Mouse (Mus musculus) MEL (cell line): Measurements from ENCODE around the gene Pigf. TPM values are rescaled to one million over a fixed set of nuclear protein-coding genes. Genes with fewer than 3 reads are reported as not detected.

Source experiments
- DNase-seq: peaks from one replicate; pipeline ENCODE4 v3.0.0; 2011; ENCODE audit warnings: low read depth, low spot score
- H3K27ac ChIP-seq: 2 replicates; pipeline ENCODE4 v1.5.1; 2012; ENCODE audit warnings: low read depth, mild to moderate bottlenecking, control low read depth, low read length, moderate library complexity; ENCODE audit not compliant: control insufficient read depth
- H3K27me3 ChIP-seq, 2 experiments: fragments of 150-350 bp in 1 of 2; sonication (generic) in 1 of 2; 2 replicates each; pipeline ENCODE4 v1.6.1; 2012; ENCODE audit warnings: low read length in 2 of 2, mild to moderate bottlenecking in 2 of 2, improper control_type of control experiment in 1 of 2, moderate library complexity in 1 of 2; ENCODE audit not compliant: insufficient read depth in 2 of 2, control insufficient read depth in 1 of 2
- H3K36me3 ChIP-seq, 2 experiments: 2 replicates each; pipeline ENCODE4 v1.6.1; 2012 to 2014; ENCODE audit warnings: low read length in 2 of 2, improper control_type of control experiment in 1 of 2, inconsistent platforms in 1 of 2, mild to moderate bottlenecking in 1 of 2; ENCODE audit not compliant: insufficient read depth in 2 of 2, control insufficient read depth in 1 of 2
- H3K4me1 ChIP-seq, 2 experiments: fragments of 150-350 bp in 1 of 2; sonication (generic) in 1 of 2; 2 replicates each; pipeline ENCODE4 v1.6.1; 2012; ENCODE audit warnings: low read length in 2 of 2, improper control_type of control experiment in 1 of 2, mild to moderate bottlenecking in 1 of 2; ENCODE audit not compliant: insufficient read depth in 2 of 2, control insufficient read depth in 1 of 2
- H3K4me3 ChIP-seq, 2 experiments: fragments of 150-350 bp in 1 of 2; sonication (generic) in 1 of 2; 2 replicates each; pipeline ENCODE4 v1.5.1; 2012; ENCODE audit warnings: low read depth in 2 of 2, low read length in 2 of 2, mild to moderate bottlenecking in 2 of 2, moderate library complexity in 2 of 2, control low read depth in 1 of 2, improper control_type of control experiment in 1 of 2; ENCODE audit not compliant: control insufficient read depth in 1 of 2, insufficient read depth in 1 of 2
- H3K79me2 ChIP-seq: 2 replicates; pipeline ENCODE4 v1.6.1; 2012; ENCODE audit warnings: mild to moderate bottlenecking, low read length, moderate library complexity; ENCODE audit not compliant: control insufficient read depth, poor library complexity, insufficient read depth
- H3K9ac ChIP-seq: 2 replicates; pipeline ENCODE4 v1.6.1; 2012; ENCODE audit warnings: low read depth, mild to moderate bottlenecking, control low read depth, low read length, moderate library complexity; ENCODE audit not compliant: control insufficient read depth, poor library complexity, severe bottlenecking
- H3K9me3 ChIP-seq: fragments of 150-350 bp; sonication (generic); replicated peaks from 2 replicates; pipeline ENCODE4 v1.6.1; 2012; ENCODE audit warnings: mild to moderate bottlenecking, low read length, improper control_type of control experiment, moderate library complexity; ENCODE audit not compliant: insufficient read depth
- BHLHE40 ChIP-seq: IDR thresholded peaks from 2 replicates; pipeline ENCODE4 v1.6.1; 2012; ENCODE audit warnings: low read depth, mild to moderate bottlenecking, inconsistent platforms, low read length, improper control_type of control experiment, borderline replicate concordance
- EP300 ChIP-seq, 2 experiments: IDR thresholded peaks; 2 replicates each; pipeline ENCODE4 v1.6.1; 2011; ENCODE audit warnings: improper control_type of control experiment in 2 of 2, low read length in 2 of 2, low read depth in 1 of 2, mild to moderate bottlenecking in 1 of 2
- ETS1 ChIP-seq: IDR thresholded peaks from 2 replicates; pipeline ENCODE4 v1.6.1; 2012; ENCODE audit warnings: low read depth, mild to moderate bottlenecking, inconsistent platforms, low read length, improper control_type of control experiment, moderate library complexity
- GATA1 ChIP-seq: IDR thresholded peaks from 2 replicates; pipeline ENCODE4 v1.6.1; 2011; ENCODE audit warnings: low read depth, low read length, improper control_type of control experiment
- HCFC1 ChIP-seq: IDR thresholded peaks from 2 replicates; pipeline ENCODE4 v1.6.1; 2012; ENCODE audit warnings: low read depth, mild to moderate bottlenecking, inconsistent platforms, low read length, improper control_type of control experiment, moderate library complexity
- JUND ChIP-seq: IDR thresholded peaks from 2 replicates; pipeline ENCODE4 v1.6.1; 2011; ENCODE audit warnings: low read depth, mild to moderate bottlenecking, improper control_type of control experiment, low read length
- KAT2A ChIP-seq: conservative IDR thresholded peaks from 2 replicates; pipeline ENCODE4 v1.6.1; 2012; ENCODE audit warnings: low read depth, low read length, improper control_type of control experiment, inconsistent platforms
- MXI1 ChIP-seq: IDR thresholded peaks from 2 replicates; pipeline ENCODE4 v1.6.1; 2011; ENCODE audit warnings: mild to moderate bottlenecking, low read depth, low read length, improper control_type of control experiment
- MYB ChIP-seq: IDR thresholded peaks from 2 replicates; pipeline ENCODE4 v1.6.1; 2011; ENCODE audit warnings: mild to moderate bottlenecking, low read depth, low read length, improper control_type of control experiment
- MYC ChIP-seq: IDR thresholded peaks from 2 replicates; pipeline ENCODE4 v1.6.1; 2011; ENCODE audit warnings: low read depth, mild to moderate bottlenecking, low read length, improper control_type of control experiment, moderate library complexity
- RAD21 ChIP-seq: IDR thresholded peaks from 2 replicates; pipeline ENCODE4 v1.6.1; 2011; ENCODE audit warnings: mild to moderate bottlenecking, low read depth, low read length, improper control_type of control experiment
- RCOR1 ChIP-seq: IDR thresholded peaks from 2 replicates; pipeline ENCODE4 v1.6.1; 2012; ENCODE audit warnings: low read depth, mild to moderate bottlenecking, inconsistent platforms, low read length, improper control_type of control experiment
- TAL1 ChIP-seq: IDR thresholded peaks from 2 replicates; pipeline ENCODE4 v1.6.1; 2012; ENCODE audit warnings: mild to moderate bottlenecking, inconsistent platforms, low read length, moderate library complexity, mixed read lengths
- TBP ChIP-seq: IDR thresholded peaks from 2 replicates; pipeline ENCODE4 v1.8.0; 2011; ENCODE audit warnings: low read depth, low read length, improper control_type of control experiment
- UBTF ChIP-seq: IDR thresholded peaks from 2 replicates; pipeline ENCODE4 v1.6.1; 2012; ENCODE audit warnings: low read depth, mild to moderate bottlenecking, inconsistent platforms, low read length, improper control_type of control experiment, moderate library complexity, borderline replicate concordance; ENCODE audit not compliant: insufficient read depth
- USF1 ChIP-seq: IDR thresholded peaks from 2 replicates; pipeline ENCODE4 v1.6.1; 2014; ENCODE audit warnings: low read depth, mild to moderate bottlenecking, inconsistent platforms, low read length, improper control_type of control experiment, moderate library complexity
- ZC3H11A ChIP-seq: IDR thresholded peaks from 2 replicates; pipeline ENCODE4 v1.6.1; 2012; ENCODE audit warnings: low read depth, mild to moderate bottlenecking, inconsistent platforms, low read length, improper control_type of control experiment
- ZKSCAN1 ChIP-seq: IDR thresholded peaks from 2 replicates; pipeline ENCODE4 v1.6.1; 2012; ENCODE audit warnings: low read depth, mild to moderate bottlenecking, inconsistent platforms, low read length, improper control_type of control experiment, moderate library complexity
- ZMIZ1 ChIP-seq: IDR thresholded peaks from 2 replicates; pipeline ENCODE4 v1.6.1; 2012; ENCODE audit warnings: low read depth, mild to moderate bottlenecking, inconsistent platforms, low read length, improper control_type of control experiment, moderate library complexity
- ZNF384 ChIP-seq: IDR thresholded peaks from 2 replicates; pipeline ENCODE4 v1.6.1; 2012; ENCODE audit warnings: low read depth, mild to moderate bottlenecking, inconsistent platforms, low read length, improper control_type of control experiment
- polyA plus RNA-seq, 2 experiments: library from polyadenylated mRNA; stranded (reverse) in 1 of 2; unstranded in 1 of 2; fragments of >175 nt in 1 of 2; fragments of >200 nt in 1 of 2; gene quantifications; 2 replicates each; pipeline versions ENCODE4 v1.2.1 to v1.2.4; 2012; ENCODE audit warnings: low replicate concordance in 2 of 2, low read depth in 1 of 2; ENCODE audit not compliant: insufficient read length in 2 of 2, insufficient read depth in 1 of 2, missing spikeins in 1 of 2
- total RNA-seq: library from RNA; depleted of rRNA; stranded (reverse); fragments of 300-350 nt; gene quantifications from 2 replicates; pipeline ENCODE4 v1.2.3, GENCODE M21; 2012

The Pigf gene
- total and polyA plus RNA-seq, 3 experiments, result 19.2 to 24.8 TPM; not detected in 1

GRCm38 (mm10) chr17:86967536-86968525 lies 57.4 kb downstream of the Pigf start:
- Histone ChIP-seq H3K27ac (no peak overlapping the region), H3K9ac (no peak overlapping the region), H3K27me3 (no peaks in the 10 kb centered on the region), H3K9me3 (no peaks in the 10 kb centered on the region), H3K79me2 (peaks cover 2% of the 10 kb centered on the region; the same call in 1 of the 2 replicates), H3K4me3 (no peak overlapping the region)
- DNase-seq, result peak; percentile 59
- no peak for TF ChIP-seq MYC
- TF ChIP-seq USF1, result no peak
- TF ChIP-seq BHLHE40, result no peak
- TF ChIP-seq GATA1, result no peak
- TF ChIP-seq ZKSCAN1, result no peak
- no peak for TF ChIP-seq MXI1
- TF ChIP-seq, all 39 proteins: peak for 0
- peaks cover 3 to 15% of the 10 kb centered on the region in 2 experiments for H3K4me1 ChIP-seq
- H3K36me3 ChIP-seq, result peaks cover 0 to 7% of the 10 kb centered on the region in 2 experiments; a peak in 2 of 4 replicates

- no peak for TF ChIP-seq MYB
- TF ChIP-seq TAL1, result no peak
- TF ChIP-seq RCOR1, result no peak
- TF ChIP-seq EP300 (IDR thresholded peaks at IDR 0.05; ENCODE audit: low read depth in 1 of 2, low read length in 2 of 2), result no peak
- TF ChIP-seq ZC3H11A, result no peak
- no peak for TF ChIP-seq ZMIZ1
- TF ChIP-seq TBP, result no peak
- no peak for TF ChIP-seq JUND
- TF ChIP-seq ETS1, result no peak
- TF ChIP-seq RAD21, result no peak
- no peak for TF ChIP-seq HCFC1
- TF ChIP-seq ZNF384, result no peak
- TF ChIP-seq GATA1, result no peak
- TF ChIP-seq KAT2A, result no peak
- TF ChIP-seq UBTF, result no peak
- Histone ChIP-seq H3K27me3 (no peaks in the 10 kb centered on the region), H3K79me2 (peaks cover 4% of the 10 kb centered on the region; the same call in 1 of the 2 replicates), H3K36me3 (peaks cover 0 to 8% of the 10 kb centered on the region in 2 experiments; a peak in 2 of 4 replicates), H3K4me3 (no peak overlapping the region), H3K9ac (no peak overlapping the region), H3K4me1 (peaks cover 3 to 17% of the 10 kb centered on the region in 2 experiments), H3K9me3 (no peaks in the 10 kb centered on the region), H3K27ac (no peak overlapping the region)
- DNase-seq, result no peak
Observed at GRCm38 (mm10) chr17:86967048-86967447, 58.2 kb downstream of the Pigf start.
